Mouse (Mus musculus): ENCODE results near the gene Akt1s1.

DNA sequence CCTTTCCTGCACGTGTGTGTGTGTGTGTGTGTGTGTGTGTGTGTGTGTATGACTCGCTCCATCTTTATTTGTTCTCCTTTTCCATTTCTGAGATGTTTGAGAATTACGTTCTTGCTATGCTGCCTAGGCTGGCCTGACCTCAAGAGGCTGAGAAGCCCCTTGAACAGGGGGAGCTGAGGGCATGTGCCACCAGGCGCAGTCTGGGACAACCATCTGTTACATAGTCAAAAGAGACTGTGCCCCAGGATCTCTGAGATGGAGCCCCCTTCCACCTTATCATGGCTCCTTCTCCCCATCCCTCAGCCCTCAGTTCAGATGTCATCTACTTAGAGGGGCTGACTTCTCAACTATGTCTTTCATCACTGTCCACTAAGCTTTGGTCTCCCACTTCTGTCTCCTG lies 34.4 kb upstream of the Akt1s1 start:
- TF ChIP-seq CTCF (IDR thresholded peaks at IDR 0.05; ENCODE audit: extremely low read depth, insufficient read length, insufficient replicate concordance, low read depth, low read length) (no peak), POLR2A (IDR thresholded peaks at IDR 0.05; ENCODE audit: low read depth, low read length) (no peak)
